Mouse (Mus musculus): ENCODE data around the gene Atxn7l2. TPM values are rescaled to one million over a fixed set of nuclear protein-coding genes. Genes with fewer than 3 reads are reported as not detected.

Atxn7l2 gene
- total and polyA plus RNA-seq, 2 experiments from 2014 or later: 15.4 to 18.4 TPM

DNA sequence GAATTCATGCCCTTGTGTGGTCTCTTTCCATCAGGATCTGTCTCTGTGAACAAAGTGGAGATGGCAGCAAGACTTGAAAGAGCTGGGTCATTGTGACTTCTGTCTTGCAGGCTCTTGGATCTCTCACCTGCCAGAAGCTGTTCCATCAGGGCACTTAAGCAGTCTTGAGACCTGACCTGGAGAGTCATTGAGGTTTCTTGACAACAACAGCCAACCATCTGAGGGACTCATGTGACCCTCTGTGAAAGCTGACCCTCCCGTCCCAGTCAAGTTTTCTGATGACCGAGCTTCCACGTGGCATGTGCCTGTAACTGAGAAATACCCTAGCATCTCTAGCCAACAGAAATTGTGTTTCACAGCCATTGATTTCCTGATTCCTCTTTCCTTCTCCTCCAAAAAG is 26.0 kb downstream of the Atxn7l2 start:
- Histone ChIP-seq H3K4me3 (ENCODE audit: low read length) (no peak overlapping the region), H3K9ac (replicated peaks; ENCODE audit: low read length) (no peak overlapping the region), H3K4me1 (ENCODE audit: insufficient read depth, low read length) (peaks cover 8% of the 10 kb centered on the region; the same call in 1 of the 2 replicates), H3K27me3 (ENCODE audit: insufficient read depth, low read length) (no peaks in the 10 kb centered on the region), H3K9me3 (ENCODE audit: low read length) (no peaks in the 10 kb centered on the region), H3K4me2 (ENCODE audit: low read depth, low read length) (no peak overlapping the region), H3K36me3 (ENCODE audit: insufficient read depth, low read length) (no peaks in the 10 kb centered on the region), H3K27ac (no peak overlapping the region)
- TF ChIP-seq CTCF (IDR thresholded peaks at IDR 0.05; ENCODE audit: low read depth): no peak
- no peak for DNase-seq (ENCODE audit: low spot score)
- 80% methylated on average over 3 of the region's 3 CpGs for WGBS
- no peak for ATAC-seq

DNA sequence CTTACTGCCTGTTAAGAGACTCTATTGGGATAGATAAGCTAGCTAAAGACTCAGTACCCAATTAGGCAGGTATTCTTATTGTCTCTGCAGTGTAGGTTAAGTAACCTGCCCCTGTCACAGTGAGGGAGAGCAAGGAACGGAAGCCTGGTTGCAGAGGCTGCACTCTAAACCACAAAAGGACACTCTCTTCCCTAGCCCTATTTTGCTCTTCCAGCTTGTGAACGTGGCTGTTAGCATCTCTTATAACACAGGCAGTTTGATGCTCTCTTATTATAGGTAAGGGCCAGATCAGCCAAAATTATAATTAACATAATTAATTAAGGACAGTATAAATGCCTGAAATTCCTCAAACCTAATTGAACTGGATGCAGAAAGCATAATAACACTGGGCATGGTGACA is 30.2 kb downstream of the Atxn7l2 start:
- no peaks in the 10 kb centered on the region for H3K27me3 ChIP-seq (ENCODE audit: insufficient read depth, low read length)
- DNase-seq (ENCODE audit: low spot score): no peak
- H3K27ac ChIP-seq: no peak overlapping the region
- H3K9ac ChIP-seq (replicated peaks; ENCODE audit: low read length): no peak overlapping the region
- no peak overlapping the region for H3K4me2 ChIP-seq (ENCODE audit: low read depth, low read length)
- no peaks in the 10 kb centered on the region for H3K36me3 ChIP-seq (ENCODE audit: insufficient read depth, low read length)
- ATAC-seq: no peak
- no peak for TF ChIP-seq CTCF (IDR thresholded peaks at IDR 0.05; ENCODE audit: low read depth)
- 49% methylated on average over 2 of the region's 2 CpGs for WGBS
- 0 out of 2 replicates have a peak, but pooled peaks cover 3% of the 10 kb centered on the region for H3K4me1 ChIP-seq (ENCODE audit: insufficient read depth, low read length)
- H3K9me3 ChIP-seq (ENCODE audit: low read length): no peaks in the 10 kb centered on the region
- no peak overlapping the region for H3K4me3 ChIP-seq (ENCODE audit: low read length)

DNA sequence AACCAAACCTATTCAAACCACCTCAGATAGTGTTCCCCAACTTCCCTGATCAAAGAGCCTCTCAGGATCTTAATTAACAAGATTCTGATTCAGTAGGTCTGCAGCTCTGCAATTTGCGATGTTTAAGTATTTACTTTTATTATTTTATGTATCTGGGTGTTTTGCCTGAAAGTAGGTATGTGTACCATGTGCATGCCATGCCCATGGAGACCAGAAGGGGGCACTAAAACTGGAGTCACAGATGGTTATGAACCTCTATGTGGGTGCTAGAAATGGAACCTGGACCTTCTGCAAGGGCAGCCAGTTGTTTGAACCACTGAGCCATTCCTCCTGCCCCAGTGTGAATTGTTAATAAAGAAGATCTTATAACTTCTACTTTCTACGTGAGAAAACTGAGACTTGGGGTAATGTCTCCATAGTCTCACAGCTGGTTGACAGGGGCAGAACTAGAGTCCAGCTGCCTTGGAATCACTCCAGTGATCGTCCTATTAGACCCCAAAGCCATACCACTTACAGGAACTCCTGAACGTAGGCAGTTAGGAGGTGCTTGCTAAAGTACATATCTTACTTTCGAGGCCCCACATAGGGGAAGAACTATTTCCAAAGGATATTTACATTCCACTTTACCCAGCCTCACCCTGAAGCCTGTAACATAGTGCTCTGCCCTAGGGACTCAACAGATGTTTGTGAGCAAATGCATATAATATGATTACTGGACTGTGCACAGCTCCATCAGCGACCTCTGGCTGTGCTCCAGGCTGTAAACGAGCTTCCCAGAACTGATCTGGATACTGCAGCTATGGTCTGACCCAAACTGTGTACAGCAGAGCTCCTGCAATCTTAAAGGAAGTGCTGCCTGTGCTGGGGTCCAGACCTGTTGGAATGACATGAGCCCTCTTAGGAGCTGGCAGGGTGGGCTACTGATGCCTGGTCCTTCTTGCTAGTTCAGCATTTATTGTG is 31.7 kb downstream of the Atxn7l2 start:
- no peaks in the 10 kb centered on the region for H3K9me3 ChIP-seq (ENCODE audit: low read length)
- H3K27ac ChIP-seq: no peak overlapping the region
- H3K27me3 ChIP-seq (ENCODE audit: insufficient read depth, low read length): no peaks in the 10 kb centered on the region
- WGBS: 72% methylated on average over 7 of the region's 7 CpGs
- no peak for ATAC-seq
- H3K36me3 ChIP-seq (ENCODE audit: insufficient read depth, low read length): no peaks in the 10 kb centered on the region
- H3K4me3 ChIP-seq (ENCODE audit: low read length): no peak overlapping the region
- no peak for TF ChIP-seq CTCF (IDR thresholded peaks at IDR 0.05; ENCODE audit: low read depth)
- H3K9ac ChIP-seq (replicated peaks; ENCODE audit: low read length): no peak overlapping the region
- no peak overlapping the region for H3K4me2 ChIP-seq (ENCODE audit: low read depth, low read length)
- DNase-seq (ENCODE audit: low spot score): no peak
- H3K4me1 ChIP-seq (ENCODE audit: insufficient read depth, low read length): peaks cover 10% of the 10 kb centered on the region; the same call in 1 of the 2 replicates

DNA sequence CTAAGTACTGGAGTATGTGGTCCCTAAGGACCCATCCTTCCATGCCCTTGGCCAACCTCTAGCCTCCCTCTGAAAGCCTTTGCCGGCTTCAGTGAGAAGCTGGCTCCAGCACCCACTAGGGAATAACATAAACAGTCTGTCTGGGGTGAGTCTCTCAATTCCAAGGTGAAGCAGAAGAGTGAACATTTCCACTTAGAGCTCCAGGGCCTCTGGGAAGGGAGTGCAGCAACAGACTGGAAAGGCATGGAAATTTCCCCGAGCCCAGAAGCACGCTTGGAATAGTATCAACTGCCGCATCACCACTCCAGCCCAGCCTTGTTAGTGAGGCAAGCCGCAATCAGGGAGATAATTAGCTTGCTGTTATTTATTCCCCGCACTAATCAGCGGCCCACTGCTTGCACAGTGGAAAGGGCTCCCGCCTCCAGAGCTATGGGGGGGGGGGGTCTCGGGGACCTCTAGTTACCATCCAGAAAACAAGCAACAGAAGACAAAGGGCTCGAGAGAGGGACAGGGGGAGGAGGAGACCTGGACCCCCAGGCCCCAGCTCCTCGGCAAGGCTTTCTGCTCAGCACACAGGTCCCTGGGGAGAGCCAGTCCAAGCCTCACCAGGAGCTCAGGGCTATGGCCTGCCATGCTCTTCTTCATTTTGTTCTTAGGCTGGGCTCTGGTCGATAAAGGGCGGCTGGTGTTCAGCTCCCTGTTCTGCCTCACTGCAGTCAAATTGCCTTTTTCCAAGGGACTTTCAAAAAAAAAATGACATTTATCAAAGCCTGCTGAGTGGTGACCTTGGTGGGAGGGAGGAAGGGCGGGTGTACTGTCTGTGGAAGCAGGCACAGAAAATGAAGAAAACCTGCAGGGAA is 35.8 kb downstream of the Atxn7l2 start:
- Histone ChIP-seq H3K4me2 (ENCODE audit: low read depth, low read length) (peak overlapping the region; percentile 42), H3K9me3 (ENCODE audit: low read length) (no peaks in the 10 kb centered on the region), H3K9ac (replicated peaks; ENCODE audit: low read length) (peak overlapping the region; percentile 31; the same call in 1 of the 2 replicates), H3K4me1 (ENCODE audit: insufficient read depth, low read length) (peaks cover 10% of the 10 kb centered on the region; the same call in 1 of the 2 replicates), H3K4me3 (ENCODE audit: low read length) (no peak overlapping the region), H3K27me3 (ENCODE audit: insufficient read depth, low read length) (no peaks in the 10 kb centered on the region), H3K27ac (peak overlapping the region; percentile 66), H3K36me3 (ENCODE audit: insufficient read depth, low read length) (no peaks in the 10 kb centered on the region)
- no peak for TF ChIP-seq CTCF (IDR thresholded peaks at IDR 0.05; ENCODE audit: low read depth)
- peak; percentile 80 for DNase-seq (ENCODE audit: low spot score)
- peak; percentile 82 for ATAC-seq
- 16% methylated on average over 14 of the region's 14 CpGs for WGBS

DNA sequence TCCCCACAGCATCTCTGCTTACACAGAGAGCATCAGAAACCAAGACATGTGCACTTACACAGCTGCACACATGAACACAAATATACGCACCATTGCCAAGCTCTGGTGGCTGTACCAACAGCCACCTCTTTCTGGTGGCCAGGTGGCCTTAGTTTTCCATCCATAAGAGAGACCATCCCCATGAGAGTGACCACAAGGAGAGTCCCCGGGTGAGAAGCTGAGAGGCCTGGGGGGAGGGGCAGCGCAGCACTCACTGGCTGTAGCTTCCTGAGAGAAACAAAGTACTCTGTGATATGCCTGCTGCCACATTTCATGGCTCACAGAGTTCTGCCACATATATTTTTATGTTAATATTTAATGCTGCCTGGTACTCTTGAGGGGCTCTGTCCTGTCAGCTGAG is 41.5 kb downstream of the Atxn7l2 start:
- peaks cover 12% of the 10 kb centered on the region; the same call in 1 of the 2 replicates for H3K4me1 ChIP-seq (ENCODE audit: insufficient read depth, low read length)
- H3K36me3 ChIP-seq (ENCODE audit: insufficient read depth, low read length): no peaks in the 10 kb centered on the region
- 51% methylated on average over 3 of the region's 3 CpGs for WGBS
- TF ChIP-seq CTCF (IDR thresholded peaks at IDR 0.05; ENCODE audit: low read depth): no peak
- no peak overlapping the region for H3K4me3 ChIP-seq (ENCODE audit: low read length)
- DNase-seq (ENCODE audit: low spot score): no peak
- ATAC-seq: no peak
- no peak overlapping the region for H3K27ac ChIP-seq
- no peaks in the 10 kb centered on the region for H3K9me3 ChIP-seq (ENCODE audit: low read length)
- no peaks in the 10 kb centered on the region for H3K27me3 ChIP-seq (ENCODE audit: insufficient read depth, low read length)
- H3K4me2 ChIP-seq (ENCODE audit: low read depth, low read length): no peak overlapping the region
- no peak overlapping the region for H3K9ac ChIP-seq (replicated peaks; ENCODE audit: low read length)

DNA sequence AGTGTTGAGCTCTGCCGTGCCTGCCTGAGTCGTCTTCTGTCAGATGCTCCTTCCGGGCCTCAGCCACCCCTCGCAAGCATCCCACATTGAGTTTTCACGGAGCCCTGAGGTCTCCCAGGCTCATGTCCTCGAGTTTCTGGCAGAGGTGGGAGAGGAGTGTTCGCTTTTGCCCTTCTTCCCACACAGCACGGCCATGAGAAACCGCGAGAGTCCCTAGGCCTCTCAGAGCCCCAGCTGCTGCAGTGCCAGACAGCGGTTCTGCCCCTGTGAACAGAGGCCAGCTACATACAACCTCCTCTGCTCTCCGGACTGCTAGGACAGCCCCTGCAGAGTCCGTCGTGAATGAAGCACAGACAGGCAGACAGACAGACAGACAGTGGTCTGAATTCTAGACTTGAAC is 43.2 kb downstream of the Atxn7l2 start:
- H3K27ac ChIP-seq: no peak overlapping the region
- WGBS: 46% methylated on average over 14 of the region's 14 CpGs
- H3K4me1 ChIP-seq (ENCODE audit: insufficient read depth, low read length): peaks cover 12% of the 10 kb centered on the region; the same call in 1 of the 2 replicates
- H3K4me3 ChIP-seq (ENCODE audit: low read length): no peak overlapping the region
- no peak for DNase-seq (ENCODE audit: low spot score)
- no peaks in the 10 kb centered on the region for H3K36me3 ChIP-seq (ENCODE audit: insufficient read depth, low read length)
- no peak overlapping the region for H3K4me2 ChIP-seq (ENCODE audit: low read depth, low read length)
- ATAC-seq: no peak
- H3K27me3 ChIP-seq (ENCODE audit: insufficient read depth, low read length): no peaks in the 10 kb centered on the region
- no peaks in the 10 kb centered on the region for H3K9me3 ChIP-seq (ENCODE audit: low read length)
- no peak for TF ChIP-seq CTCF (IDR thresholded peaks at IDR 0.05; ENCODE audit: low read depth)
- no peak overlapping the region for H3K9ac ChIP-seq (replicated peaks; ENCODE audit: low read length)
